Mouse (Mus musculus) liver, adult (tissue): ENCODE results near the gene Slc38a9.

Experiments
- GATA4 ChIP-seq: IDR thresholded peaks from 2 replicates; pipeline ENCODE4 v1.6.1; 2014; ENCODE audit warnings: mild to moderate bottlenecking, low read length; ENCODE audit not compliant: insufficient replicate concordance

Slc38a9 gene

GRCm38 (mm10) chr13:112660574-112661381 lies at the start of gene Slc38a9:
Gene Slc38a9, plus strand, starts transcription at chr13:112660751.
- TF ChIP-seq GATA4 = peak; percentile 25; the same call in 1 of the 2 replicates

GRCm38 (mm10) chr13:112621592-112621991 lies 39.0 kb upstream of the Slc38a9 start:
- no peak for TF ChIP-seq GATA4

- no peak for TF ChIP-seq GATA4
Observed at GRCm38 (mm10) chr13:112623656-112624055, 36.9 kb upstream of the Slc38a9 start.

- no peak for TF ChIP-seq GATA4
Observed at GRCm38 (mm10) chr13:112624622-112625021, 35.9 kb upstream of the Slc38a9 start.

- no peak for TF ChIP-seq GATA4
Observed at GRCm38 (mm10) chr13:112625566-112625965, 35.0 kb upstream of the Slc38a9 start.

- no peak for TF ChIP-seq GATA4
Observed at GRCm38 (mm10) chr13:112635174-112635837, 25.2 kb upstream of the Slc38a9 start.

GRCm38 (mm10) chr13:112636498-112636897 lies 24.1 kb upstream of the Slc38a9 start:
- no peak for TF ChIP-seq GATA4

- no peak for TF ChIP-seq GATA4
Observed at GRCm38 (mm10) chr13:112639111-112639510, 21.4 kb upstream of the Slc38a9 start.

- TF ChIP-seq GATA4 = no peak
Observed at GRCm38 (mm10) chr13:112642897-112643296, 17.7 kb upstream of the Slc38a9 start.

GRCm38 (mm10) chr13:112644996-112645395 lies 15.6 kb upstream of the Slc38a9 start:
- no peak for TF ChIP-seq GATA4

- TF ChIP-seq GATA4 = no peak
Observed at GRCm38 (mm10) chr13:112645529-112646186, 14.9 kb upstream of the Slc38a9 start.

GRCm38 (mm10) chr13:112651183-112651582 lies 9.4 kb upstream of the Slc38a9 start:
- TF ChIP-seq GATA4 = no peak

GRCm38 (mm10) chr13:112652205-112652604 lies 8.3 kb upstream of the Slc38a9 start, which contains the start of gene Ddx4:
Gene Ddx4, minus strand, starts transcription at chr13:112652475.
- no peak for TF ChIP-seq GATA4

- TF ChIP-seq GATA4 = no peak
Observed at GRCm38 (mm10) chr13:112659986-112660573, 471 bp upstream of the Slc38a9 start.

GRCm38 (mm10) chr13:112661687-112662086 lies 1.1 kb downstream of the Slc38a9 start:
- no peak for TF ChIP-seq GATA4

GRCm38 (mm10) chr13:112666433-112667024 lies 6.0 kb downstream of the Slc38a9 start:
- TF ChIP-seq GATA4 = no peak

GRCm38 (mm10) chr13:112667215-112667614 lies 6.7 kb downstream of the Slc38a9 start:
- TF ChIP-seq GATA4 = no peak
